In the genomic region with DNA sequence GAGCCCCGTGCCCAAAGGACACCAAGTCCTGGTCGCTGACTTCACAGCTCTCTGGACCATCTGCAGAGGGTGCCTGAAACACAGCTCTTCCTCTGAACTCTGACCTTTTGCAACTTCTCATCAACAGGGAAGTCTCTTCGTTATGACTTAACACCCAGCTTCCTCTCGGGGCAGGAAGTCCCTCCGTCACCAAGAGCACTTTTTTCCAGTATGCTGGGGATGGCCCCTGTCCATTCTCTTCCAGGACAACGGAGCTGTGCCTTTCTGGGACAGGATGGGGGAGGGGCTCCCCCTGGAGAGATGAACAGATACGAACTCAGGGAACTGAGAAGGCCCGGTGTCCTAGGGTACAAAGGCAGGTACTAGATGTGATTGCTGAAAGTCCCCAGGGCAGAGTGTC, we compare ENCODE assay signal across 15 mouse cellular contexts. TPM values are rescaled to one million over a fixed set of nuclear protein-coding genes. Genes with fewer than 3 reads are reported as not detected.
DNase-seq lines count a peak whose midpoint lies in the region; ATAC-seq and TF ChIP-seq lines count a peak whose summit lies in the region.
"Had no signal": no experiment of that assay in that cellular context is flagged by ENCODE, and none has a peak within 500 bp of the region (broad histone marks: within the 10 kb centered on the region; RNA-seq: fewer than 3 reads in every experiment).

No protein-coding gene starts in this region.

- no peaks in the 10 kb centered on the region for H3K27me3 ChIP-seq in hindbrain, embryonic 10.5 days (ENCODE audit: insufficient read depth, poor library complexity, severe bottlenecking)
- H3K27me3 ChIP-seq in hindbrain, embryonic 16.5 days (replicated peaks; ENCODE audit: control insufficient read depth, insufficient read depth, low read length): no peaks in the 10 kb centered on the region
- H3K27me3 ChIP-seq in heart, embryonic 12.5 days (replicated peaks): no peaks in the 10 kb centered on the region
- H3K27me3 ChIP-seq in limb, embryonic 10.5 days (ENCODE audit: low read depth, poor library complexity, severe bottlenecking): no peaks in the 10 kb centered on the region

- H3K9ac ChIP-seq in hindbrain, embryonic 16.5 days (ENCODE audit: low read depth, low read length): no peak overlapping the region
- peak overlapping the region; percentile 4; the same call in 1 of the 2 replicates for H3K9ac ChIP-seq in ES-E14 (ENCODE audit: insufficient read depth, low read depth, low read length, poor library complexity, severe bottlenecking)
- 0 out of 2 replicates have a peak overlapping the region, but pooled peaks have one; percentile 13 for H3K9ac ChIP-seq in heart, embryonic 12.5 days
- H3K9ac ChIP-seq: forebrain, postnatal 0 days had no signal

- intact Hi-C loops in gastrocnemius, postnatal 36 days (cut with DNase I): loop anchor here (10.0 kb wide), 1 partner anchor 50 kb away; the partner anchor contains the start of gene Lsm2

- peaks cover 31% of the 10 kb centered on the region for H3K4me1 ChIP-seq in hindbrain, embryonic 10.5 days (replicated peaks)
- peaks cover 7% of the 10 kb centered on the region for H3K4me1 ChIP-seq in hindbrain, embryonic 16.5 days (ENCODE audit: control insufficient read depth, insufficient read depth, low read depth, low read length)
- H3K4me1 ChIP-seq in ES-E14 (ENCODE audit: control insufficient read depth in 2 of 2, insufficient read depth in 2 of 2, low read length in 2 of 2, poor library complexity in 1 of 2): peaks cover 0 to 12% of the 10 kb centered on the region in 2 experiments; a peak in 2 of 4 replicates
- H3K4me1 ChIP-seq in heart, embryonic 12.5 days (replicated peaks): peaks cover 15% of the 10 kb centered on the region
- H3K4me1 ChIP-seq in limb, embryonic 10.5 days: peaks cover 28% of the 10 kb centered on the region

- peaks cover 15% of the 10 kb centered on the region for H3K36me3 ChIP-seq in hindbrain, embryonic 10.5 days
- H3K36me3 ChIP-seq in hindbrain, embryonic 16.5 days (ENCODE audit: control insufficient read depth, insufficient read depth, low read length): no peaks in the 10 kb centered on the region; the same call in 1 of the 2 replicates
- peaks cover 14% of the 10 kb centered on the region; the same call in 1 of the 2 replicates for H3K36me3 ChIP-seq in ES-E14 (ENCODE audit: control insufficient read depth, insufficient read depth, low read length, poor library complexity, severe bottlenecking)
- H3K36me3 ChIP-seq in heart, embryonic 12.5 days: peaks cover 25% of the 10 kb centered on the region
- H3K36me3 ChIP-seq in limb, embryonic 10.5 days: peaks cover 16% of the 10 kb centered on the region

- no peaks in the 10 kb centered on the region for H3K9me3 ChIP-seq in hindbrain, embryonic 10.5 days
- no peaks in the 10 kb centered on the region for H3K9me3 ChIP-seq in hindbrain, embryonic 16.5 days (ENCODE audit: control insufficient read depth, low read length)
- no peaks in the 10 kb centered on the region for H3K9me3 ChIP-seq in ES-E14 (ENCODE audit: control insufficient read depth, insufficient read depth, low read depth, low read length)
- H3K9me3 ChIP-seq in heart, embryonic 12.5 days (replicated peaks): no peaks in the 10 kb centered on the region
- no peaks in the 10 kb centered on the region for H3K9me3 ChIP-seq in limb, embryonic 10.5 days (replicated peaks)

- H3K4me2 ChIP-seq in hindbrain, embryonic 16.5 days (ENCODE audit: low read length): no peak overlapping the region
- no peak overlapping the region for H3K4me2 ChIP-seq in heart, embryonic 12.5 days

- in situ Hi-C loops in ES-E14 (cut with MboI; ENCODE audit: low sequenced_read_pairs in 2 of 2, unreplicated experiment in 2 of 2): no loop called here

- H3K4me3 ChIP-seq in hindbrain, embryonic 10.5 days: peak overlapping the region; percentile 16; the same call in 1 of the 2 replicates
- H3K4me3 ChIP-seq in hindbrain, embryonic 16.5 days (ENCODE audit: low read length): no peak overlapping the region
- H3K4me3 ChIP-seq in ES-E14 (ENCODE audit: insufficient read depth in 1 of 2, low read depth in 1 of 2, low read length in 2 of 2, poor library complexity in 1 of 2, severe bottlenecking in 1 of 2): no peak overlapping the region
- H3K4me3 ChIP-seq in heart, embryonic 12.5 days: no peak overlapping the region
- H3K4me3 ChIP-seq in limb, embryonic 10.5 days: 0 out of 2 replicates have a peak overlapping the region, but pooled peaks have one; percentile 18

- 48% methylated on average over 8 of the region's 8 CpGs for WGBS in hindbrain, embryonic 10.5 days
- WGBS in hindbrain, embryonic 16.5 days: 51% methylated on average over 8 of the region's 8 CpGs
- WGBS in heart, embryonic 12.5 days: 40% methylated on average over 8 of the region's 8 CpGs
- WGBS in limb, embryonic 10.5 days: 53% methylated on average over 8 of the region's 8 CpGs

- no peak for ATAC-seq in hindbrain, embryonic 16.5 days
- ATAC-seq in heart, embryonic 12.5 days (ENCODE audit: insufficient number of reproducible peaks, low FRiP score): no peak
- ATAC-seq: forebrain, postnatal 0 days had no signal

- peak overlapping the region; percentile 43; the same call in 1 of the 2 replicates for H3K27ac ChIP-seq in hindbrain, embryonic 10.5 days
- H3K27ac ChIP-seq in hindbrain, embryonic 16.5 days (ENCODE audit: low read depth, low read length): no peak overlapping the region
- H3K27ac ChIP-seq in ES-E14 (ENCODE audit: insufficient read depth, low read depth, low read length, poor library complexity, severe bottlenecking): no peak overlapping the region
- H3K27ac ChIP-seq in heart, embryonic 12.5 days (ENCODE audit: poor library complexity, severe bottlenecking): no peak overlapping the region
- H3K27ac ChIP-seq in limb, embryonic 10.5 days: no peak overlapping the region

- no peak for DNase-seq in hindbrain, embryonic 10.5 days (ENCODE audit: low spot score)
- DNase-seq in ES-E14 (ENCODE audit: low read depth, low spot score): no peak
- no peak for DNase-seq in limb, embryonic 10.5 days (ENCODE audit: low spot score)
- no peak for DNase-seq in cerebellum, postnatal 14 days
- DNase-seq in cerebellum, adult 8-10 months: no peak
- no peak for DNase-seq in gastrocnemius, postnatal 36 days
- DNase-seq: forebrain, postnatal 0 days; right cerebral cortex, postnatal 14 days had no signal

TF ChIP-seq in ES-E14, 5 proteins besides CTCF, POLR2A, EP300 and RAD21:
- TF ChIP-seq MAFK (IDR thresholded peaks at IDR 0.05; ENCODE audit: insufficient read depth, low read depth, low read length) (no peak), HCFC1 (IDR thresholded peaks at IDR 0.05; ENCODE audit: borderline replicate concordance, insufficient read depth, low read length) (no peak), ZC3H11A (IDR thresholded peaks at IDR 0.05; ENCODE audit: borderline replicate concordance, low read depth, low read length) (no peak), CHD2 (IDR thresholded peaks at IDR 0.05; ENCODE audit: low read depth, low read length) (no peak), ZNF384 (IDR thresholded peaks at IDR 0.05; ENCODE audit: low read depth, low read length) (no peak)

RNA-seq across cellular contexts. Expression of gene Neu1, which starts 3.8 kb away (rescaled TPM):
- polyA plus RNA-seq in hindbrain, embryonic 10.5 days (2016; fragmentation: Nextera tagmentation; extraction: Ambion mirVana): 16.2 and 20.7 TPM in 2 replicates
- polyA plus RNA-seq in hindbrain, embryonic 16.5 days (2015; fragmentation: Nextera tagmentation; extraction: Ambion mirVana): 41.7 and 42.1 TPM in 2 replicates
- total RNA-seq in ES-E14 (2012; rRNA removed): 24.0 and 40.6 TPM in 2 replicates
- polyA plus RNA-seq in heart, embryonic 12.5 days (2016; fragmentation: Nextera tagmentation; extraction: Ambion mirVana): 20.8 and 21.5 TPM in 2 replicates
- 14.6 and 16.1 TPM in 2 replicates for polyA plus RNA-seq in limb, embryonic 10.5 days (2016; fragmentation: Nextera tagmentation; extraction: Ambion mirVana)
- 1 to 10 TPM; 8.0 to 8.5 TPM for total RNA-seq in gastrocnemius, postnatal 36 days (2021)

RNA-seq across cellular contexts. Expression of gene Slc44a4, which starts 20.6 kb away (rescaled TPM):
- polyA plus RNA-seq in hindbrain, embryonic 10.5 days (2016; fragmentation: Nextera tagmentation; extraction: Ambion mirVana): 0.41 TPM in 1 of 2 replicates, not detected in the other
- polyA plus RNA-seq in hindbrain, embryonic 16.5 days (2015; fragmentation: Nextera tagmentation; extraction: Ambion mirVana): 0.21 TPM in 1 of 2 replicates, not detected in the other
- 5.5 and 8.7 TPM in 2 replicates for total RNA-seq in ES-E14 (2012; rRNA removed)
- 0.08 TPM in 1 of 2 replicates, not detected in the other for polyA plus RNA-seq in heart, embryonic 12.5 days (2016; fragmentation: Nextera tagmentation; extraction: Ambion mirVana)
- polyA plus RNA-seq in limb, embryonic 10.5 days (2016; fragmentation: Nextera tagmentation; extraction: Ambion mirVana): not detected in 2 replicates
- total RNA-seq in gastrocnemius, postnatal 36 days (2021): under 1 TPM in 1 of 2 experiments, not detected in 1; 0.17 TPM
- total RNA-seq: forebrain, postnatal 0 days; hematopoietic stem cell, adult 5-6 weeks had no signal
- polyA plus RNA-seq: forebrain, postnatal 0 days; neural tube, embryonic 11.5 days had no signal

RNA-seq across cellular contexts. Expression of gene Hspa1b, which starts 24.2 kb away (rescaled TPM):
- polyA plus RNA-seq in hindbrain, embryonic 10.5 days (2016; fragmentation: Nextera tagmentation; extraction: Ambion mirVana): 0.09 and 0.20 TPM in 2 replicates
- 0.45 and 0.74 TPM in 2 replicates for polyA plus RNA-seq in hindbrain, embryonic 16.5 days (2015; fragmentation: Nextera tagmentation; extraction: Ambion mirVana)
- 11.0 and 14.6 TPM in 2 replicates for total RNA-seq in ES-E14 (2012; rRNA removed)
- polyA plus RNA-seq in heart, embryonic 12.5 days (2016; fragmentation: Nextera tagmentation; extraction: Ambion mirVana): 0.12 and 0.13 TPM in 2 replicates
- 0.08 and 0.14 TPM in 2 replicates for polyA plus RNA-seq in limb, embryonic 10.5 days (2016; fragmentation: Nextera tagmentation; extraction: Ambion mirVana)
- total RNA-seq in gastrocnemius, postnatal 36 days (2021): 1 to 10 TPM; 4.6 to 6.1 TPM

RNA-seq across cellular contexts. Expression of gene Gm20481, which starts 34.9 kb away (rescaled TPM):
- polyA plus RNA-seq in hindbrain, embryonic 10.5 days (2016; fragmentation: Nextera tagmentation; extraction: Ambion mirVana): 0.42 TPM in 1 of 2 replicates, not detected in the other
- not detected in 2 replicates for polyA plus RNA-seq in hindbrain, embryonic 16.5 days (2015; fragmentation: Nextera tagmentation; extraction: Ambion mirVana)
- 1.9 TPM in 1 of 2 replicates, not detected in the other for total RNA-seq in ES-E14 (2012; rRNA removed)
- not detected in 2 replicates for polyA plus RNA-seq in heart, embryonic 12.5 days (2016; fragmentation: Nextera tagmentation; extraction: Ambion mirVana)
- not detected in 2 replicates for polyA plus RNA-seq in limb, embryonic 10.5 days (2016; fragmentation: Nextera tagmentation; extraction: Ambion mirVana)
- total RNA-seq in gastrocnemius, postnatal 36 days (2021): not detected
- total RNA-seq: forebrain, postnatal 0 days; hematopoietic stem cell, adult 5-6 weeks; left cerebral cortex, adult 8-10 months had no signal
- polyA plus RNA-seq: brain, embryonic 14.5 days; C2C12; forebrain, postnatal 0 days; neural tube, embryonic 11.5 days had no signal

RNA-seq across cellular contexts. Expression of gene Ehmt2, which starts 36.6 kb away (rescaled TPM):
- 98.2 and 100 TPM in 2 replicates for polyA plus RNA-seq in hindbrain, embryonic 10.5 days (2016; fragmentation: Nextera tagmentation; extraction: Ambion mirVana)
- 81.9 and 95.3 TPM in 2 replicates for polyA plus RNA-seq in hindbrain, embryonic 16.5 days (2015; fragmentation: Nextera tagmentation; extraction: Ambion mirVana)
- total RNA-seq in ES-E14 (2012; rRNA removed): 124 and 147 TPM in 2 replicates
- polyA plus RNA-seq in heart, embryonic 12.5 days (2016; fragmentation: Nextera tagmentation; extraction: Ambion mirVana): 49.1 and 51.6 TPM in 2 replicates
- 109 and 116 TPM in 2 replicates for polyA plus RNA-seq in limb, embryonic 10.5 days (2016; fragmentation: Nextera tagmentation; extraction: Ambion mirVana)
- total RNA-seq in gastrocnemius, postnatal 36 days (2021): 10 to 100 TPM; 24.7 to 28.2 TPM

Comparison
In these comparisons a context has a peak if more than half of its experiments do, and no peak if none do; other contexts are left out.
1. H3K4me3 ChIP-seq: peak in hindbrain, embryonic 10.5 days (single experiment) and limb, embryonic 10.5 days (single experiment); none in hindbrain, embryonic 16.5 days (single experiment), ES-E14 (0 of 2) and heart, embryonic 12.5 days (single experiment).